Mouse (Mus musculus) neural tube, embryonic 13.5 days (tissue): ENCODE data around the gene Dpy19l1. TPM values are rescaled to one million over a fixed set of nuclear protein-coding genes. Genes with fewer than 3 reads are reported as not detected.

Experiments used
- ATAC-seq: fragments of 200-750 bp; cut with Nextera tagmentation; 2 replicates; pipeline ENCODE4 v1.8.0; 2017; ENCODE audit warnings: low read depth, mild to moderate bottlenecking, moderate TSS enrichment, moderate library complexity
- H3K27ac ChIP-seq: fragments of 300-500 bp; sonication (generic); replicated peaks from 2 replicates; pipeline ENCODE4 v1.5.1; 2015; ENCODE audit warnings: moderate library complexity, mild to moderate bottlenecking, inconsistent platforms
- H3K27me3 ChIP-seq: fragments of 300-500 bp; sonication (generic); 2 replicates; pipeline ENCODE4 v1.6.1; 2015; ENCODE audit warnings: mild to moderate bottlenecking, inconsistent platforms
- H3K36me3 ChIP-seq: fragments of 300-500 bp; sonication (generic); 2 replicates; pipeline ENCODE4 v1.6.1; 2015; ENCODE audit warnings: mild to moderate bottlenecking, inconsistent platforms
- H3K4me1 ChIP-seq: fragments of 300-500 bp; sonication (generic); replicated peaks from 2 replicates; pipeline ENCODE4 v1.6.1; 2015; ENCODE audit warnings: inconsistent platforms
- H3K4me2 ChIP-seq: fragments of 300-500 bp; sonication (generic); 2 replicates; pipeline ENCODE4 v1.6.1; 2015; ENCODE audit warnings: inconsistent platforms, mild to moderate bottlenecking, moderate library complexity
- H3K4me3 ChIP-seq: fragments of 300-500 bp; sonication (generic); 2 replicates; pipeline ENCODE4 v1.5.1; 2015; ENCODE audit warnings: mild to moderate bottlenecking, inconsistent platforms
- H3K9ac ChIP-seq: fragments of 300-500 bp; sonication (generic); 2 replicates; pipeline ENCODE4 v1.6.1; 2015; ENCODE audit warnings: moderate library complexity, mild to moderate bottlenecking, inconsistent platforms
- H3K9me3 ChIP-seq: fragments of 300-500 bp; sonication (generic); 2 replicates; pipeline ENCODE4 v1.6.1; 2016; ENCODE audit warnings: inconsistent platforms
- WGBS: fragments of 180-500 bp; shearing (Covaris S2); methylation state at CpG from one replicate; pipeline ENCODE4 v1.1.7; 2015; 5-methylcytosine and 5-hydroxymethylcytosine counted together
- polyA plus RNA-seq: library from polyadenylated mRNA; unstranded; fragments of >200 nt; fragmentation: Nextera tagmentation; extraction: Ambion mirVana; gene quantifications from 2 replicates; pipeline ENCODE4 v1.2.1, GENCODE M21; 2015

Dpy19l1 gene
- polyA plus RNA-seq, 1 experiment from 2014 or later: 11.1 TPM

- Histone ChIP-seq H3K27me3 (no peaks in the 10 kb centered on the region), H3K36me3 (peaks cover 5% of the 10 kb centered on the region; the same call in 1 of the 2 replicates), H3K27ac (no peak overlapping the region), H3K9me3 (no peaks in the 10 kb centered on the region), H3K4me2 (no peak overlapping the region), H3K4me3 (no peak overlapping the region), H3K9ac (no peak overlapping the region), H3K4me1 (no peaks in the 10 kb centered on the region)
- 90% methylated on average over 8 of the region's 8 CpGs for WGBS
- ATAC-seq: no peak
These were observed 91.5 kb downstream of the Dpy19l1 start for GRCm38 (mm10) chr9:24411483-24411882.

DNA sequence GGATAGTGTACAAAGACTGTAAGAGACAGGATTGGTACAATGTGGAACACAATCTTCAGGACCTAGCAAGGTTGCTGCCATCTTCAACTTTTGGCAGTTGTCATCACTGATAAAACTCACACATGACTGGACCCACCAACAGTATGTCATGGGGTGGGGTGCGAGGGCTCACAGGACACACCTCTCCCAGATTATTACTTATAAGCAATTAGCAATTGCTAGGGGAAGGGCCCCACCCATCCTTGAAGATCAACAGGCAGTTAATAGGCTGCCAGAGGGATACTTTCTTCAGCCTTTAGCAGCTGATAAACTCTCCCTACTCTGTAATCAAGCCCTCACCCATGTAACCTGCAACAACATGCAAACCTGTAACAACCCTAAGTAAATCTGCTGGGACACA is 92.5 kb downstream of the Dpy19l1 start:
- H3K27ac ChIP-seq: no peak overlapping the region
- H3K4me3 ChIP-seq: no peak overlapping the region
- no peak overlapping the region for H3K9ac ChIP-seq
- no peaks in the 10 kb centered on the region for H3K4me1 ChIP-seq
- no peaks in the 10 kb centered on the region for H3K9me3 ChIP-seq
- H3K27me3 ChIP-seq: no peaks in the 10 kb centered on the region
- no peak overlapping the region for H3K4me2 ChIP-seq
- peaks cover 5% of the 10 kb centered on the region; the same call in 1 of the 2 replicates for H3K36me3 ChIP-seq
- 95% methylated on average over 1 of the region's 1 CpGs for WGBS
- ATAC-seq: no peak

GRCm38 (mm10) chr9:24407992-24408391 is 94.9 kb downstream of the Dpy19l1 start:
- Histone ChIP-seq H3K36me3 (peaks cover 5% of the 10 kb centered on the region; the same call in 1 of the 2 replicates), H3K4me1 (no peaks in the 10 kb centered on the region), H3K27me3 (no peaks in the 10 kb centered on the region), H3K9me3 (no peaks in the 10 kb centered on the region), H3K27ac (no peak overlapping the region), H3K4me2 (no peak overlapping the region), H3K4me3 (no peak overlapping the region), H3K9ac (no peak overlapping the region)
- 81% methylated on average over 3 of the region's 3 CpGs for WGBS
- ATAC-seq: no peak

DNA sequence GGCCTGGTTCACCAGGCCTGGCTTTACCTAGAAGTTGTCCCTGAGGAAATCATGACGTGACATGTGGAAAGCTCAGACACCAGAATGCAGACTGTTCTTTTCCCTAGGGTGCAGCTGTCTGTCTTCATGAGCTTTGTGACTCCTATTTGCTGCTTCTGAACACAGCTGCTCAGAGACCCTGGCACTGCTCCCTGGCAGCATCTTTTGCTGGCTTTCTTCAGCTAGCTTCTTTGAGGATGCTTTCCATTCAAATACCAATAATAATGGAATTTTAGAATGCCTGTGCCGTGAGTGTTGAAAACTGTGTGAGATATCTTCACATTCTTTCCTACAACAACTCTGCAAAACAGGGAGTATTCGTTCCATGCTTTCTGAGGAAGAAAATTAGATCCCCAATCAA is 108.8 kb downstream of the Dpy19l1 start:
- WGBS: 78% methylated on average over 3 of the region's 3 CpGs
- H3K4me3 ChIP-seq: no peak overlapping the region
- no peak overlapping the region for H3K9ac ChIP-seq
- no peak overlapping the region for H3K27ac ChIP-seq
- no peaks in the 10 kb centered on the region for H3K27me3 ChIP-seq
- no peak for ATAC-seq
- H3K4me1 ChIP-seq: no peaks in the 10 kb centered on the region
- no peak overlapping the region for H3K4me2 ChIP-seq
- no peaks in the 10 kb centered on the region for H3K36me3 ChIP-seq
- H3K9me3 ChIP-seq: peaks cover 7% of the 10 kb centered on the region; the same call in 1 of the 2 replicates

- Histone ChIP-seq H3K9ac (no peak overlapping the region), H3K4me2 (no peak overlapping the region), H3K36me3 (no peaks in the 10 kb centered on the region), H3K9me3 (no peaks in the 10 kb centered on the region), H3K4me1 (no peaks in the 10 kb centered on the region), H3K27ac (no peak overlapping the region), H3K4me3 (no peak overlapping the region), H3K27me3 (no peaks in the 10 kb centered on the region)
- 95% methylated on average over 8 of the region's 8 CpGs for WGBS
- no peak for ATAC-seq
These were observed 112.1 kb downstream of the Dpy19l1 start for GRCm38 (mm10) chr9:24390807-24391370.

DNA sequence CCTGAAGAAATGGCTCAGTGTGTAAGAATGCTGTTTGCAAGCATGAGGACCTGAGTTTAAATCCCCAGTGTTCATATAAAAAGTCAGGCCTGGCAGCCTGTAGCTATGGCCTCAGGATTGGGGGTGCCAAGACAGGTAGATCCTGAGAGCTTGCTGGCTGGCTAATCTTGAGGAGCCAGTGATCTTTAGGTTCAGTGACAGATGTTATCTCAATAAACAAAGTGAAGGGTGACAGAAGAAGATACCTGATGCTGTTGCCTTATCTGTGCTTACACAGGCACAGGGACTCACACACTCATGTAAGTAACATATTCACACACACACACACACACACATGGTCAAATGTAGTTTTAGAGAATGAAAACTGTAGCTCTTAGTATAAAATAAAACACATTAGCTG is 115.7 kb downstream of the Dpy19l1 start:
- no peak for ATAC-seq
- H3K27me3 ChIP-seq: no peaks in the 10 kb centered on the region
- H3K4me3 ChIP-seq: no peak overlapping the region
- H3K36me3 ChIP-seq: no peaks in the 10 kb centered on the region
- no peaks in the 10 kb centered on the region for H3K4me1 ChIP-seq
- H3K9ac ChIP-seq: no peak overlapping the region
- H3K27ac ChIP-seq: no peak overlapping the region
- H3K4me2 ChIP-seq: no peak overlapping the region
- H3K9me3 ChIP-seq: no peaks in the 10 kb centered on the region

DNA sequence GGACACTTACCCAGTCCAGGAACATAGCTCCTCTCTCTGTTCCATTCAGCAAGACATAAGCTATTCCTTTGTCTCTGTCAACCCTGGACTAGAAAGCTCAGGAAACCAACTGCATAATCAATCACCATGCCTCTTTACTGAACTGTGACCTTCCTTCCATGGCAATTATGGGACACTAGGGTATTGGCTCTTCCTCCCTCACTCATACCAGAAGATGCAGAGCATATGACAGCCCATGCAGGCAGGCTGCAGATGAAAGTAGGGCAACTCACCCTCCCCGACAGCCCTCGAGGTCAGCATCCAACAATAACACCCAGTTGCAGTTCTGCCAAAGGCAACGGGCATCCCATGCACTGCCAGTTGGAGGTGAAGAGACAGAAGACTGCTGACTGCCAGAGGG is 123.6 kb downstream of the Dpy19l1 start:
- Histone ChIP-seq H3K36me3 (no peaks in the 10 kb centered on the region), H3K9me3 (no peaks in the 10 kb centered on the region), H3K9ac (no peak overlapping the region), H3K27me3 (no peaks in the 10 kb centered on the region), H3K4me2 (no peak overlapping the region), H3K4me1 (no peaks in the 10 kb centered on the region), H3K27ac (no peak overlapping the region), H3K4me3 (no peak overlapping the region)
- no peak for ATAC-seq
- 34% methylated on average over 3 of the region's 3 CpGs for WGBS

DNA sequence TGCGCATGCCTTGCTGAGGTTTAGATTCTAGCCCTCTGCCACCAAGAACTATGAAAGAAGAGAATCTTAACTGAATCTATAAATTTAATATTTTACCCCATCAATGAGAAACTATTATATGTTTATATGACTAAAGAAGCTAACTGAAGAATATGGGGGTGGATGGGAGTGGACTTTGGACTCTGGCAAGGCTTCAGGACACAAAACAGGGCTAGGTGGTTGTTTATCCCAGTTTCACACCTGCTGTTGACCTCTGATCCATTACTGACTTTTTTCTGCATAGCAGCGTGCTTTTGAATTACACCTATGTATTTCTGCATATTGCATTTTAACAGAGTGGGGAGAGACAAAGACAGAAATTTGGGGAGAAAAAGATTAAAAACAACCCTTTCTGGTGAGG is 124.1 kb downstream of the Dpy19l1 start:
- Histone ChIP-seq H3K4me3 (no peak overlapping the region), H3K4me2 (no peak overlapping the region), H3K9ac (no peak overlapping the region), H3K4me1 (no peaks in the 10 kb centered on the region), H3K27me3 (no peaks in the 10 kb centered on the region), H3K36me3 (no peaks in the 10 kb centered on the region), H3K9me3 (no peaks in the 10 kb centered on the region), H3K27ac (no peak overlapping the region)
- WGBS: 93% methylated on average over 2 of the region's 2 CpGs
- ATAC-seq: no peak

Other genes with a start within 250 kb of the Dpy19l1 start
- not detected in 2 replicates for gene Cypt4, start 122.1 kb upstream of the Dpy19l1 start, polyA plus RNA-seq
- gene Dpy19l2, start 193.2 kb upstream of the Dpy19l1 start, polyA plus RNA-seq: 0.08 and 0.13 TPM in 2 replicates